Mouse (Mus musculus) brain, embryonic 14.5 days (tissue): ENCODE data around the gene Babam1.

ENCODE experiments used
- CTCF ChIP-seq: fragments of 200-500 bp; IDR thresholded peaks from 2 replicates; pipeline ENCODE4 v1.5.1; 2012; ENCODE audit warnings: inconsistent platforms, mild to moderate bottlenecking, moderate library complexity, borderline replicate concordance; ENCODE audit not compliant: insufficient read depth, insufficient read length; ENCODE audit errors: extremely low read depth
- POLR2A ChIP-seq: fragments of 200-500 bp; IDR thresholded peaks from 2 replicates; pipeline ENCODE4 v1.6.1; 2012; ENCODE audit warnings: mild to moderate bottlenecking, inconsistent platforms, borderline replicate concordance; ENCODE audit not compliant: poor library complexity, insufficient read depth, insufficient read length, severe bottlenecking; ENCODE audit errors: extremely low read depth

DNA sequence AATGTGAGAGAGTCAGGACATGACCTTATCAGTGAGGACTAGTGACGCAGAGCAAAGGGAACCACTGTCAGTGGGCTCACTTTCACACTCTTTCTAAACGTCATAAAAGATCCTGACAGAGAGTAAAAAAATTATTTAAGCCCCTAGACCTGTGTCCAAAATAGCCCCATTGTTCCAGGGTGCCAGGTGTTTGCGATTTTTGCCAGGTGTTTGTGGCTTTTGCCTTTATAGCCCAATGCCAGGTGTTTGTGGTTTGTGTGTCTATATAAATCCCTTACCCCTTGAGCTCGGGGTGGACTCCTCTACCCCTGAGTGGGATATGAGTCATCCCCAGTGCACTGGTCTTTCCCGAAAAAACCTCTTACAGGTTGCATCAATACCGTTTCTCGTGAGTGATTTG is 48.4 kb downstream of the Babam1 start:
- TF ChIP-seq POLR2A: no peak
- TF ChIP-seq CTCF: no peak
